Mouse (Mus musculus) urinary bladder, postnatal 10 days (tissue): Measurements from ENCODE around the gene Nol8.

Source experiments
- DNase-seq: peaks from one replicate; pipeline ENCODE4 v3.0.0; 2022; ENCODE audit warnings: low spot score

Nol8 gene

GRCm38 (mm10) chr13:49652481-49653179 is at the start of gene Nol8, which contains the start of gene Cenpp:
Nol8 (plus strand) TSS chr13:49653078.
Cenpp (minus strand) TSS chr13:49652785.
- peak; percentile 99 for DNase-seq

DNA sequence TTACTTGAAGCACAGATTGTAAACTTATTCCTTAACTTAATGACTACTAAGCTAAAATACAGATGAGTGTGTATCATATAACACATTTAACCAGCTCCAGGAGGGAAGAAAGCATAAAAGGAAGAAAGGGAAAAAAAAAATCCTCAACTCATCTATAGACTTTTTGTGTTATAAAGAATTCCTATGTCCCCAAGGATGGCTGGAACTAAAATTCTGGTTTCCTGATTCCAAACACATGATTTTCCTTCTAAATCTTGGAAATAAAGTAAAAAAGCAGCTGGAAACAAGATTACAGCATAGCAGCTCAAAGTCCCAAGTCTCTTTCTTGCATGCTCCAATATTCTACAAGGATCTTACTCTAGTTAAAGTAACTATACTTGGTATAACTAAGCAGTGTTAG is 49.3 kb upstream of the Nol8 start:
- DNase-seq = no peak

GRCm38 (mm10) chr13:49607714-49608113 is 45.2 kb upstream of the Nol8 start, which contains the start of gene Ogn:
Ogn (plus strand) TSS chr13:49608046.
- no peak for DNase-seq

DNA sequence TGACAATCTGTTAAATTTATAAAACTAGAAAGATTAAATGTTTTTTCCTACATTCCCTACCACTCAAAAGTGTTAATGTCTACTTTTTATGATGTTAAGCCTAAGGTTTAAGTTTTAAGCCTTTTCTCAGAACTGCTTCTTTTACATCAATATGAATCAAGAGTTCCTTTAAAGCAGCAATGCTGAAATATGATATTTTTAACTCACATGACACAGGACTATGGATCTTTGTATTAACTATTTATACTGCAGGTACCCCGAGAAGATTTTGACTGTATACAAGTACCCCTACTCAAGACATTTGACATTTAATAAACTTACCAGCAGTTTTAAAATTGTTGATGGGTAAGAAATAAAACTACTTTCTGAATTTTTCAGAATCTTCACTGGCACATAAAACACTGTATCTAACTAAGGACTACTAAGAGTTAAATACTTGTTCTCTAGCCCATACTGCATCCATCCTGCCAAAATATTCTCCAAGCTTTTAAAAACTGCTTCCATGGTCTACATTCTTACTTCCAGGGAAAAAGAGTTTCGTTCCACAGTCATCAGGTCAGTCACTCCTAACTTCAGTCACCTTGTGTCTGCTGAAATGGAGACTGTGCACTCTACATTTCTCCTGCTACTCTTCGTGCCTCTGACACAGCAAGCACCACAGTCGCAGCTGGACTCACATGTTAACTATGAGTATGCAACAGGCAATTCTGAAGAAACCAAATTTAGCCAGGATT is 44.1 kb upstream of the Nol8 start:
- DNase-seq = no peak

DNA sequence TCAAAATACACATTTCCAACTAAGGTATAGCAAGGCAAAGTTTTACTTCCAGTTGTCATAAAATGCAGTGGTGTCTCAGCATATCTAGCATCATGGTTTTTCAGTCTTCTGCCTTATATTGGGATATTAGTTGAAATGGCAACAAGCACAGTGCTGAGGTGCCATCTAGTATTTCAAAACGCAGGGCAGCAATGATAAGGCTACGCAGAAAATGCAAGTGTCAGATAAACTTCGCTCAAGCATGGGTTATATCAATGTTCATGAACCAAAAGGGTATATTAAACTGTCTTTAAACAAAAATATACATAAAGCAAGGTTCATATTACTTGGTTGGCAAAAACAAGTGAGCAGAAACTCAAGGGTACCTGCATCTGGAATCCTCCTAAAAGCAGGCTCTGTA is 35.9 kb upstream of the Nol8 start:
- DNase-seq = no peak

DNA sequence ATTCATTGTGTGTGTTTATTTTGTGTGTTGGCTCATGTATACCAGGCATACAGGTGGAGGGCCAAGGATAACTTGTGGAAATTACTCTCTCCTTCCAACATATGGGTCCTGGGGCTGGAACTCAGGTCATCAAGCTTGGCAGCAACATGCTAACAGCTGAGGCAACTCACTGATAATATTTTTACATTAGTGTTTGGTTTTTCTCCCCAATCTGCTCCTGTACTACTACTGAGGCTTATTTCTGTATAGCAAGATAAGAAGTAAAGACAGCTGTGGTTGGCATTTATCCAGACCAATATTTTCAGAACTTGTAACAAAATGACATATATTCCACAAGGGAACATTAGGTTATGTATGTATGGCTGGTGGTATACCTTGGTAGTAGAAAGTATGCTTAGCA is 34.5 kb upstream of the Nol8 start:
- DNase-seq = no peak

- no peak for DNase-seq
Measured at GRCm38 (mm10) chr13:49623216-49623615, 29.7 kb upstream of the Nol8 start.

DNA sequence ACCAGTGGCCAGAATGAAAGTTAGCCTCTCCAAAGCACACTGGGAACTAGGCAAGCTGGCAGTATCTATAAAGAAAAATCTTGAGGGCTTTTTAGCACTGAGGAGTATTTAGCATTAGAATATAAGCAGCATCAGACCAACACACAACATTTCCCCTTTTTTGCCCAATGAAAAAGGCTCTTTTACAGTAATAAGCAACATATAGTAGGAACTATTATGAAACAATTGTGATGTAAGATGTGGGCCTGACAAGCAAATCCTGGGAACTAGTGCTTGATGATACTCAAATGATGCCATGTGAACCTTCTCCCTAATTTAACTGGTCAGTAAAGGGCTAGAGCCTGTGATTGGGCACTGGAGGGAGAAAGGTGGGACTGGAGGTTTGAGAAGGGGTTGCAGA is 24.7 kb upstream of the Nol8 start:
- no peak for DNase-seq

- DNase-seq = no peak
Measured at GRCm38 (mm10) chr13:49629076-49629475, 23.8 kb upstream of the Nol8 start.

DNA sequence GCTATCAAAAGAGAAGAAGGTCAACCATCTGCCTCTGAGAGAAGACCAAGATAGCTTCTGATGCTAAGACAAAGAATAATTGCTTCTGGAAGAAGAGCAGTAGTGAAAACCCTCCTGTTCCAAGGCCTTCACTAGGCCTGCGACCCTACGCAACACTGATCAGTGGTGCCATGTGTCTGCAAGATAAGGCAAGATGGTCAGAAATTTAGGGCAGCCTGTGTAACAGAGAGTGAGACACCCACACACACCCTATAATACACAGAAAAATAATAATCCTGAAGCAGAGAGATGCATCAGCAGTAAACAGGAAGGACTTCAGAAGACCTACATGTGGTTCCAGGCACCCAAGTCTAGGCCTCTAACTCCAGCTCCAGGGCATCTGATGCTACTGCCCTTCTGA is 12.9 kb upstream of the Nol8 start:
- no peak for DNase-seq

DNA sequence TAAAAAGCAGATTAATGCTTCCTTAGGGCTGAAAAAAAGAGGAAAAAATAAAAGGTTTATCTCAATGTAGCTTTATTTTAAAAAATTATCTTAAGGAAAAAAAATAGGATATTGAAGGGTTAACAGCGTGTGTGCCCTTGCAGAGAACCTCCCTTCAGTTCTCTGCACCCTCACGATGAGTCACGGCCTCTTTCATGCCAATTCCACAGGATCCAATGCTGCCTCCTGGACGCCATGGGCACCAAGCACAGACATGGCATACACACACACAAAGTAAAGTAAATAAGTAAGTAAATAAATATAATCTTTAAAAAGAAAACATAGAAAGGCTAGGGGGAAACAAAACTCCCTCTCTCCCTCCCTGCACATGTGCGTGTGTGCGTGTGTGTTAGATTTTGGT is 10.2 kb upstream of the Nol8 start:
- no peak for DNase-seq

GRCm38 (mm10) chr13:49643669-49644362 is 9.1 kb upstream of the Nol8 start:
- DNase-seq = no peak

GRCm38 (mm10) chr13:49644731-49645529 is 7.9 kb upstream of the Nol8 start:
- no peak for DNase-seq

DNA sequence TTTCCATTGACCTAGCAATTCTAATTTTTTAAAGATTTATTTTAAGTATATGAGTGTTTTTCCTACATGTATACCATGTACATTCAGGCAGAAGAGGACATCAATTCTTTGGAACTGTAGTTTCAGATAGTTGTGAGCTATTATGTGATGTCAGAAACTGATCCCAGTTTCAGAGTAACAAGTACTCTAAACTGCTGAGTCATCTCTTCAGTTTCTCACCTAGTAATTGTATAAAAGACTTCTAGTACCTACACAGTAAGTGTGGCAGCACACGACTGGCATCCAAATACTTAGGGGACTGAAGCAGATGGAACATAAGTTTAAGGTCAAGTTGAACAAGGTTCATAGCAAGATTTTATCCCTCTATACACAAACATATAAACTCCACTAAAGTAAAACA is 6.9 kb upstream of the Nol8 start:
- DNase-seq = no peak

DNA sequence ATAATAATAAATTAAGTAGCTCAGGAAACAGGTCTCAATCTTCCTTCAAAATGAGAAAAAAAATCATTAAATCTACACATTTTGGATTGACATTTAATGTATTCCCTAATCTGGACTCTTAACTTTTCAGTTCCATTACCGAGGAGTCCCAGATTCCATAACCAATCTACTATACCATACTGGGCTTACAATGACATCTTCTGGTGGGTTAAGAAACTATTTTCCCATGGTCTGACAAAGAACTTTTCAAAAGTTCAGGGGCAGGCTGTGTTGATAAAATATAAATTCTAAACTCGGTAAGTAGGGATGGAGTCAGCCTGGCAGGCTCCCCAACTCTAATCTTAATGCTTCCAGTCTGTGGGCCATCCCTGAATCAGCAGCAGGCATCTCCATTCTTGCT is 1.7 kb upstream of the Nol8 start:
- no peak for DNase-seq

DNA sequence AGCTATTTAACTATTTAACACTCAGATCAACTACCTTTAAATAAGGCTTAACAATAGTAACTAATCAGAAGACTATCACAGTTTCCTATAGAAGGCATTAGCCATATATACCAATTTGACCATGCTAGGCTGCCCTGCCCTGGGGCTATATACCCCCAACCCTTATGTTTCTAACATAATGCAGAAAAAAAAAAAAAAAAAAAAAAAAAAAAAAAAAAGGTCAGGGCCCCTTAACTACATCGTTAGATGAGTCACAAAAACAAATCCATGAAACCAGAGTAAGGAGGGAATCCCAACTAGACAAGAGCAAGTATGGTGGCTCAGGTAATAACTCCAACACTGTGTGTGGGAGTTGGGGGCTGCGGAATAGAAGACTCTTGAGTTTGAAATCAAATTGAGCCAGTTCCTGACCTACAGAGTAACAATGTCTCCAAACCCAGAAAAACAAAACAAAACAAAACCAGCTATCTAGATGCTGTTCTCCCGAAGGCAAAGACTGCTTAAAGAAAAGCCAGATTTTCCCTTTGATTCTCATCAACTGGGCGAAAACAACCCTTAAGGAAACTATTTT is 1.0 kb upstream of the Nol8 start:
- DNase-seq = no peak

DNA sequence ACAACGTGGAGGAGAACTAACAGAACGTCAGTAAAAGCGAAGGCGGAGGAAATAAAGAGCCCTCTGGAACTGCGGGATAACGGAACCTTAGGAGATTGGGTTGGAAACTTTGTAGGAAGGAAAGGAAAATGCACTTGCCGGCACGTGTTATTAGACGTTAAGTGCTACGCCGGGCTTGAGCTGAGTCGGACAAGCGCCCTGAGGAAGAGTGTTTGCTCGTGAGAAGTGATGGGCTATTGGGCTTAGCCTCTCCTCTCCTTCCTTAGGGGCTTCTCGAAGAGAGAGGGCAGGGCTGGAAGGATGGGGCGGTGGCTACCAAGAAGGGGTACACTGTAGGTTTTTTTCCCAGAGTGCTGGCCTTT is 283 bp downstream of the Nol8 start:
- no peak for DNase-seq

DNA sequence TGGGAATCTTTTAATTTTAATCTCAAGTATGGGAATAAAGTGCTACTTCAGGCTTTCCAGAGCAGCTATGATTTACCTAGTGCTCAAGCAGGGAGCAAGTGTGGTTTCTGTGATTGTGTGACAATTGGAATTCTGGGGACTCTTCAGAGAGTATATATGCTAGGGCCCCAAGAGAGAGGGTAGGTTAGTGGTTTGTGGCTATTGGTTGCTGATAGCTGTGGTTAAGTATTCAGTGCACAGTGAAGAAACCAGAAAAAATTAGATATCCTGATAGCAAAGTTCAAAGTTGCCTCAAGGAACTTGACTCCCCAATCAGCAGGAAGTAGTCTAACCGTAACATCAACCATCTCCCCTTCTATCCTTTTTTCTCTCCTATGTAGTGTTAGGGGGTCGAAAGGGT is 24.9 kb downstream of the Nol8 start:
- DNase-seq = no peak

DNA sequence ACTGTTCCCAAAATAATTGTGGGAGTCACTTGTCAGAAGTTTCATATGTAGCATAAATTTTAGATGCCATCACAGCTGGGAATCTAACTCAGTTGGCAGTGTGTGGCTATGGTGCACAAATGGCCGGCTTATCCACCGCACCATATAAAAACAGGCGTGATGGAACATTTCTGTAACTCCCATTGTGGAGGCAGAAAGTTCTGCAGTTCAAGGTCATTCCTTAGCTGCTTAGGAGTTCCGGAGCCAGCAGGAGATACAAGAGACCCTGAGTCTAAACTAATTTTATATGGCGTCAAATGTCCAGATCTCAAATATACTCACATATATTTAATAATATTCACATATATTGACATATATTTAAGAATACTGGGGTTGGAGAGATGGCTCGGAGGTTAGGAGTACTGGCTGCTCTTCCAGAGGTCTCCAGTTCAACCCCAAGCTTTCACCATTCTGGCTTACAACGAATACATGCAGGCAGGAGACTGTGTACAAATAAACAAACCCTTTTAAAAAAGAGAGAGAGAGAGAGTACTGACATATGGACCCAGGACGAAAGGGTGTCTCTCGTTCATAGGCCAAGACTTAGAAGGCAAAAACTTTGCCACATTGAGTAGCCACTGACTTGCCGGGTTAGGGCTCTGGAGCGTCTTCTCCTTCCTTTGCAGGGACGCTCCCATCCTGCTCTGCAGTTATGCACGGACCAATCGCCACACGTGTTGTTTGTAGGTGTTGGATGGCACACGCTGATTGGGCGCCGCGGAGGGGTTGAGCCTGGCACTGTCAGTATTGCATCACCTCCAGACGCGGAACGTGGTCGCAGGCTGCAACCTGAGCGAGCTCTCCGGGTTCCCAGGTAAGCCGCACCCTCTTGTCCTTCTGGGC is 28.7 kb downstream of the Nol8 start, which contains the start of gene Iars:
Gene Iars, plus strand, starts transcription at position 750 of the 882 bp plus-strand sequence.
- DNase-seq = peak; percentile 98

GRCm38 (mm10) chr13:49682233-49682846 is 29.5 kb downstream of the Nol8 start:
- no peak for DNase-seq
